Mouse (Mus musculus) lung, adult 2 months (tissue): ENCODE measurements at regions not wholly inside any gene's neighbourhood (a gene's known extent, or its start where the extent isn't known, plus 50 kb on each side); places are given as distances from the start of the nearest gene placed in this dataset.

Source experiments
- DNase-seq: peaks from one replicate; pipeline ENCODE4 v3.0.0; 2022
- H3K4me1 ChIP-seq: fragments of 200-500 bp; 2 replicates; pipeline ENCODE4 v1.6.1; 2011; ENCODE audit warnings: low read length; ENCODE audit not compliant: control insufficient read depth, insufficient read depth
- H3K4me3 ChIP-seq: fragments of 200-500 bp; replicated peaks from 2 replicates; pipeline ENCODE3; 2011; ENCODE audit warnings: low read depth, mild to moderate bottlenecking, control low read depth, low read length; ENCODE audit errors: extremely low read depth
- CTCF ChIP-seq: fragments of 200-500 bp; IDR thresholded peaks from 2 replicates; pipeline ENCODE4 v1.5.1; 2011; ENCODE audit warnings: mild to moderate bottlenecking, low read length, control low read depth; ENCODE audit not compliant: insufficient read depth
- POLR2A ChIP-seq: fragments of 200-500 bp; IDR thresholded peaks from 2 replicates; pipeline ENCODE4 v1.6.1; 2011; ENCODE audit warnings: low read depth, mild to moderate bottlenecking, control low read depth, low read length, borderline replicate concordance; ENCODE audit errors: extremely low read depth
- WGBS: fragments of 180-500 bp; shearing (Covaris S2); methylation state at CpG from one replicate; pipeline ENCODE4 v1.1.7; 2018; 5-methylcytosine and 5-hydroxymethylcytosine counted together

- no peak for TF ChIP-seq POLR2A
- H3K4me3 ChIP-seq, result no peak overlapping the region
- H3K4me1 ChIP-seq, result no peaks in the 10 kb centered on the region
- no peak for DNase-seq
- WGBS, result 76% methylated on average over 3 of the region's 3 CpGs
Observed at GRCm38 (mm10) chr1:165086131-165086530, 74.4 kb downstream of the Tbx19 start.

GRCm38 (mm10) chr1:165084753-165085152 is 75.8 kb downstream of the Tbx19 start:
- Histone ChIP-seq H3K4me3 (no peak overlapping the region), H3K4me1 (no peaks in the 10 kb centered on the region)
- TF ChIP-seq CTCF (no peak), POLR2A (no peak)
- WGBS, result 64% methylated on average over 9 of the region's 9 CpGs
- no peak for DNase-seq

GRCm38 (mm10) chr1:165084179-165084578 is 76.4 kb downstream of the Tbx19 start:
- 48% methylated on average over 6 of the region's 6 CpGs for WGBS
- TF ChIP-seq POLR2A (no peak), CTCF (no peak)
- Histone ChIP-seq H3K4me3 (no peak overlapping the region), H3K4me1 (no peaks in the 10 kb centered on the region)
- DNase-seq, result no peak

- no peak for DNase-seq
- TF ChIP-seq CTCF (no peak), POLR2A (no peak)
- 83% methylated on average over 9 of the region's 9 CpGs for WGBS
- no peaks in the 10 kb centered on the region for H3K4me1 ChIP-seq
- H3K4me3 ChIP-seq, result no peak overlapping the region
Observed at GRCm38 (mm10) chr1:165080351-165080750, 80.2 kb downstream of the Tbx19 start.

GRCm38 (mm10) chr1:165077313-165077712 is 83.3 kb downstream of the Tbx19 start:
- 69% methylated on average over 4 of the region's 4 CpGs for WGBS
- DNase-seq, result no peak
- Histone ChIP-seq H3K4me3 (no peak overlapping the region), H3K4me1 (no peaks in the 10 kb centered on the region)
- TF ChIP-seq POLR2A (no peak), CTCF (no peak)

- no peak for DNase-seq
- no peaks in the 10 kb centered on the region for H3K4me1 ChIP-seq
- no peak for TF ChIP-seq CTCF
- TF ChIP-seq POLR2A, result no peak
- 49% methylated on average over 5 of the region's 5 CpGs for WGBS
- H3K4me3 ChIP-seq, result no peak overlapping the region
Observed at GRCm38 (mm10) chr1:165075301-165076082, 85.1 kb downstream of the Tbx19 start.

- no peak for DNase-seq
- TF ChIP-seq POLR2A (no peak), CTCF (no peak)
- Histone ChIP-seq H3K4me1 (no peaks in the 10 kb centered on the region), H3K4me3 (no peak overlapping the region)
- 85% methylated on average over 4 of the region's 4 CpGs for WGBS
Observed at GRCm38 (mm10) chr1:165071831-165072491, 88.6 kb downstream of the Tbx19 start.

- TF ChIP-seq CTCF, result no peak
- TF ChIP-seq POLR2A, result no peak
- no peak for DNase-seq
- Histone ChIP-seq H3K4me3 (no peak overlapping the region), H3K4me1 (no peaks in the 10 kb centered on the region)
- 87% methylated on average over 5 of the region's 5 CpGs for WGBS
Observed at GRCm38 (mm10) chr1:165064981-165065380, 95.6 kb downstream of the Tbx19 start.

GRCm38 (mm10) chr1:165062813-165063492 is 97.6 kb downstream of the Tbx19 start:
- TF ChIP-seq CTCF (no peak), POLR2A (no peak)
- Histone ChIP-seq H3K4me1 (no peaks in the 10 kb centered on the region), H3K4me3 (no peak overlapping the region)
- no peak for DNase-seq
- 61% methylated on average over 8 of the region's 8 CpGs for WGBS
